Mouse (Mus musculus): ENCODE measurements around the gene 1810055G02Rik. TPM values are rescaled to one million over a fixed set of nuclear protein-coding genes. Genes with fewer than 3 reads are reported as not detected.

The 1810055G02Rik gene
- polyA plus RNA-seq (2014; fragmentation: Nextera tagmentation; extraction: Ambion mirVana), result 59.2 and 61.4 TPM in 2 replicates

GRCm38 (mm10) chr19:3708078-3709012 is at the start of gene 1810055G02Rik:
Gene 1810055G02Rik, plus strand, starts transcription at chr19:3708293.
- no peaks in the 10 kb centered on the region for H3K9me3 ChIP-seq (ENCODE audit: control insufficient read depth, low read length)
- H3K4me1 ChIP-seq (ENCODE audit: control insufficient read depth, insufficient read depth, low read length), result peaks cover 15% of the 10 kb centered on the region
- DNase-seq (ENCODE audit: low spot score), result peak; percentile 98
- peak within 1 kb of the TSS; percentile 94 for H3K27ac ChIP-seq (replicated peaks; ENCODE audit: low read depth, low read length)
- no peaks in the 10 kb centered on the region for H3K36me3 ChIP-seq (ENCODE audit: control insufficient read depth, insufficient read depth, low read length)
- H3K4me2 ChIP-seq (ENCODE audit: low read depth, low read length), result peak within 1 kb of the TSS; percentile 71
- ATAC-seq (ENCODE audit: low read depth), result peak; percentile 97
- H3K4me3 ChIP-seq (ENCODE audit: low read depth, low read length), result peak within 1 kb of the TSS; percentile 90
- H3K27me3 ChIP-seq (replicated peaks; ENCODE audit: control insufficient read depth, insufficient read depth, low read length), result no peaks in the 10 kb centered on the region
- H3K9ac ChIP-seq (ENCODE audit: low read depth, low read length), result peak within 1 kb of the TSS; percentile 81
- 1% methylated on average over 61 of the region's 61 CpGs for WGBS

- 12% methylated on average over 5 of the region's 5 CpGs for whole genome bisulfite sequencing
- Histone ChIP-seq H3K27me3 (replicated peaks; ENCODE audit: control insufficient read depth, insufficient read depth, low read length) (no peaks in the 10 kb centered on the region), H3K4me2 (ENCODE audit: low read depth, low read length) (peak overlapping the region; percentile 11; the same call in 1 of the 2 replicates), H3K9me3 (ENCODE audit: control insufficient read depth, low read length) (no peaks in the 10 kb centered on the region), H3K4me1 (ENCODE audit: control insufficient read depth, insufficient read depth, low read length) (peaks cover 72% of the 10 kb centered on the region), H3K36me3 (ENCODE audit: control insufficient read depth, insufficient read depth, low read length) (no peaks in the 10 kb centered on the region), H3K27ac (replicated peaks; ENCODE audit: low read depth, low read length) (peak overlapping the region; percentile 83), H3K4me3 (ENCODE audit: low read depth, low read length) (no peak overlapping the region), H3K9ac (ENCODE audit: low read depth, low read length) (0 out of 2 replicates have a peak overlapping the region, but pooled peaks have one; percentile 8)
- DNase-seq (ENCODE audit: low spot score), result peak; percentile 81
- ATAC-seq (ENCODE audit: low read depth), result no peak
These were observed 42.6 kb upstream of the 1810055G02Rik start for GRCm38 (mm10) chr19:3665510-3665909.

GRCm38 (mm10) chr19:3666632-3667031 is 41.5 kb upstream of the 1810055G02Rik start:
- no peaks in the 10 kb centered on the region for H3K9me3 ChIP-seq (ENCODE audit: control insufficient read depth, low read length)
- 60% methylated on average over 2 of the region's 2 CpGs for WGBS
- peaks cover 3% of the 10 kb centered on the region for H3K36me3 ChIP-seq (ENCODE audit: control insufficient read depth, insufficient read depth, low read length)
- ATAC-seq (ENCODE audit: low read depth) (no peak), DNase-seq (ENCODE audit: low spot score) (peak; percentile 59)
- H3K27ac ChIP-seq (replicated peaks; ENCODE audit: low read depth, low read length), result peak overlapping the region; percentile 83
- H3K27me3 ChIP-seq (replicated peaks; ENCODE audit: control insufficient read depth, insufficient read depth, low read length), result no peaks in the 10 kb centered on the region
- peaks cover 72% of the 10 kb centered on the region for H3K4me1 ChIP-seq (ENCODE audit: control insufficient read depth, insufficient read depth, low read length)
- no peak overlapping the region for H3K4me3 ChIP-seq (ENCODE audit: low read depth, low read length)
- H3K9ac ChIP-seq (ENCODE audit: low read depth, low read length), result 0 out of 2 replicates have a peak overlapping the region, but pooled peaks have one; percentile 14
- H3K4me2 ChIP-seq (ENCODE audit: low read depth, low read length), result no peak overlapping the region

- Histone ChIP-seq H3K4me3 (ENCODE audit: low read depth, low read length) (no peak overlapping the region), H3K36me3 (ENCODE audit: control insufficient read depth, insufficient read depth, low read length) (peaks cover 9% of the 10 kb centered on the region), H3K27ac (replicated peaks; ENCODE audit: low read depth, low read length) (peak overlapping the region; percentile 83; the same call in 1 of the 2 replicates), H3K9ac (ENCODE audit: low read depth, low read length) (no peak overlapping the region), H3K4me1 (ENCODE audit: control insufficient read depth, insufficient read depth, low read length) (peaks cover 68% of the 10 kb centered on the region), H3K27me3 (replicated peaks; ENCODE audit: control insufficient read depth, insufficient read depth, low read length) (no peaks in the 10 kb centered on the region), H3K9me3 (ENCODE audit: control insufficient read depth, low read length) (0 out of 2 replicates have a peak, but pooled peaks cover 4% of the 10 kb centered on the region), H3K4me2 (ENCODE audit: low read depth, low read length) (no peak overlapping the region)
- WGBS, result 58% methylated on average over 6 of the region's 6 CpGs
- ATAC-seq (ENCODE audit: low read depth), result no peak
- peak; percentile 13 for DNase-seq (ENCODE audit: low spot score)
These were observed 40.8 kb upstream of the 1810055G02Rik start for GRCm38 (mm10) chr19:3667155-3667895.

GRCm38 (mm10) chr19:3667979-3668378 is 40.1 kb upstream of the 1810055G02Rik start:
- DNase-seq (ENCODE audit: low spot score) (no peak), ATAC-seq (ENCODE audit: low read depth) (no peak)
- Histone ChIP-seq H3K9ac (ENCODE audit: low read depth, low read length) (0 out of 2 replicates have a peak overlapping the region, but pooled peaks have one; percentile 19), H3K9me3 (ENCODE audit: control insufficient read depth, low read length) (0 out of 2 replicates have a peak, but pooled peaks cover 4% of the 10 kb centered on the region), H3K36me3 (ENCODE audit: control insufficient read depth, insufficient read depth, low read length) (peaks cover 16% of the 10 kb centered on the region), H3K4me3 (ENCODE audit: low read depth, low read length) (no peak overlapping the region), H3K4me1 (ENCODE audit: control insufficient read depth, insufficient read depth, low read length) (peaks cover 62% of the 10 kb centered on the region), H3K4me2 (ENCODE audit: low read depth, low read length) (no peak overlapping the region), H3K27me3 (replicated peaks; ENCODE audit: control insufficient read depth, insufficient read depth, low read length) (no peaks in the 10 kb centered on the region), H3K27ac (replicated peaks; ENCODE audit: low read depth, low read length) (peak overlapping the region; percentile 83; the same call in 1 of the 2 replicates)
- WGBS, result 66% methylated on average over 11 of the region's 11 CpGs

GRCm38 (mm10) chr19:3668551-3668950 is 39.5 kb upstream of the 1810055G02Rik start:
- Histone ChIP-seq H3K36me3 (ENCODE audit: control insufficient read depth, insufficient read depth, low read length) (peaks cover 22% of the 10 kb centered on the region), H3K27me3 (replicated peaks; ENCODE audit: control insufficient read depth, insufficient read depth, low read length) (no peaks in the 10 kb centered on the region), H3K4me3 (ENCODE audit: low read depth, low read length) (no peak overlapping the region), H3K9ac (ENCODE audit: low read depth, low read length) (0 out of 2 replicates have a peak overlapping the region, but pooled peaks have one; percentile 19), H3K4me2 (ENCODE audit: low read depth, low read length) (0 out of 2 replicates have a peak overlapping the region, but pooled peaks have one; percentile 4), H3K4me1 (ENCODE audit: control insufficient read depth, insufficient read depth, low read length) (peaks cover 56% of the 10 kb centered on the region), H3K9me3 (ENCODE audit: control insufficient read depth, low read length) (0 out of 2 replicates have a peak, but pooled peaks cover 9% of the 10 kb centered on the region), H3K27ac (replicated peaks; ENCODE audit: low read depth, low read length) (peak overlapping the region; percentile 83)
- DNase-seq (ENCODE audit: low spot score) (no peak), ATAC-seq (ENCODE audit: low read depth) (no peak)
- 64% methylated on average over 10 of the region's 10 CpGs for WGBS

GRCm38 (mm10) chr19:3669100-3669499 is 39.0 kb upstream of the 1810055G02Rik start:
- DNase-seq (ENCODE audit: low spot score) (peak; percentile 80), ATAC-seq (ENCODE audit: low read depth) (peak; percentile 81)
- Histone ChIP-seq H3K27ac (replicated peaks; ENCODE audit: low read depth, low read length) (peak overlapping the region; percentile 83), H3K4me3 (ENCODE audit: low read depth, low read length) (no peak overlapping the region), H3K4me1 (ENCODE audit: control insufficient read depth, insufficient read depth, low read length) (peaks cover 55% of the 10 kb centered on the region), H3K9me3 (ENCODE audit: control insufficient read depth, low read length) (0 out of 2 replicates have a peak, but pooled peaks cover 9% of the 10 kb centered on the region), H3K36me3 (ENCODE audit: control insufficient read depth, insufficient read depth, low read length) (peaks cover 27% of the 10 kb centered on the region), H3K9ac (ENCODE audit: low read depth, low read length) (peak overlapping the region; percentile 19; the same call in 1 of the 2 replicates), H3K4me2 (ENCODE audit: low read depth, low read length) (peak overlapping the region; percentile 26), H3K27me3 (replicated peaks; ENCODE audit: control insufficient read depth, insufficient read depth, low read length) (no peaks in the 10 kb centered on the region)
- WGBS, result 36% methylated on average over 13 of the region's 13 CpGs

- H3K4me1 ChIP-seq (ENCODE audit: control insufficient read depth, insufficient read depth, low read length), result peaks cover 21% of the 10 kb centered on the region
- no peak for ATAC-seq (ENCODE audit: low read depth)
- no peak overlapping the region for H3K27ac ChIP-seq (replicated peaks; ENCODE audit: low read depth, low read length)
- H3K27me3 ChIP-seq (replicated peaks; ENCODE audit: control insufficient read depth, insufficient read depth, low read length), result no peaks in the 10 kb centered on the region
- no peak overlapping the region for H3K9ac ChIP-seq (ENCODE audit: low read depth, low read length)
- DNase-seq (ENCODE audit: low spot score), result no peak
- WGBS, result 100% methylated on average over 2 of the region's 2 CpGs
- H3K9me3 ChIP-seq (ENCODE audit: control insufficient read depth, low read length), result 0 out of 2 replicates have a peak, but pooled peaks cover 9% of the 10 kb centered on the region
- H3K4me3 ChIP-seq (ENCODE audit: low read depth, low read length), result no peak overlapping the region
- H3K36me3 ChIP-seq (ENCODE audit: control insufficient read depth, insufficient read depth, low read length), result peaks cover 30% of the 10 kb centered on the region
- no peak overlapping the region for H3K4me2 ChIP-seq (ENCODE audit: low read depth, low read length)
These were observed 34.9 kb upstream of the 1810055G02Rik start for GRCm38 (mm10) chr19:3673149-3673548.
